Mouse (Mus musculus) limb, embryonic 13.5 days (tissue): ENCODE data around the gene Ghr. TPM values are rescaled to one million over a fixed set of nuclear protein-coding genes. Genes with fewer than 3 reads are reported as not detected.
A peak's percentile ranks its signal among the peaks of the same experiment; 100 is the strongest.

Experiments
- ATAC-seq: fragments of 200-750 bp; cut with Nextera tagmentation; 2 replicates; pipeline ENCODE4 v1.8.0; 2017; ENCODE audit warnings: low read depth, moderate number of reproducible peaks, moderate TSS enrichment; ENCODE audit not compliant: low FRiP score
- H3K27ac ChIP-seq: fragments of 300-500 bp; sonication (generic); 2 replicates; pipeline ENCODE4 v1.5.1; 2015; ENCODE audit warnings: inconsistent platforms, mild to moderate bottlenecking, moderate library complexity
- H3K27me3 ChIP-seq: fragments of 300-500 bp; sonication (generic); 2 replicates; pipeline ENCODE4 v1.6.1; 2015; ENCODE audit warnings: mild to moderate bottlenecking, inconsistent platforms
- H3K36me3 ChIP-seq: fragments of 300-500 bp; sonication (generic); 2 replicates; pipeline ENCODE4 v1.6.1; 2015; ENCODE audit warnings: inconsistent platforms, mild to moderate bottlenecking, moderate library complexity
- H3K4me1 ChIP-seq: fragments of 300-500 bp; sonication (generic); 2 replicates; pipeline ENCODE4 v1.6.1; 2015; ENCODE audit warnings: inconsistent platforms
- H3K4me2 ChIP-seq: fragments of 300-500 bp; sonication (generic); replicated peaks from 2 replicates; pipeline ENCODE4 v1.6.1; 2015; ENCODE audit warnings: inconsistent platforms, mild to moderate bottlenecking, moderate library complexity
- H3K4me3 ChIP-seq: fragments of 300-500 bp; sonication (generic); 2 replicates; pipeline ENCODE4 v1.5.1; 2015; ENCODE audit warnings: moderate library complexity, mild to moderate bottlenecking, inconsistent platforms
- H3K9ac ChIP-seq: fragments of 300-500 bp; sonication (generic); 2 replicates; pipeline ENCODE4 v1.6.1; 2015; ENCODE audit warnings: mild to moderate bottlenecking, inconsistent platforms
- H3K9me3 ChIP-seq: fragments of 300-500 bp; sonication (generic); 2 replicates; pipeline ENCODE4 v1.6.1; 2016; ENCODE audit warnings: inconsistent platforms
- WGBS: fragments of 180-500 bp; shearing (Covaris S2); methylation state at CpG from one replicate; pipeline ENCODE4 v1.1.7; 2015; 5-methylcytosine and 5-hydroxymethylcytosine counted together
- polyA plus RNA-seq: library from polyadenylated mRNA; unstranded; fragments of >200 nt; fragmentation: Nextera tagmentation; extraction: Ambion mirVana; gene quantifications from 2 replicates; pipeline ENCODE4 v1.2.1, GENCODE M21; 2015

The Ghr gene
- polyA plus RNA-seq, 1 experiment from 2014 or later = 68.5 TPM

GRCm38 (mm10) chr15:3434461-3434860, 148.8 kb downstream of the Ghr start:
- no peak for ATAC-seq
- no peaks in the 10 kb centered on the region for H3K27me3 ChIP-seq
- no peak overlapping the region for H3K4me3 ChIP-seq
- no peak overlapping the region for H3K27ac ChIP-seq
- H3K4me2 ChIP-seq = no peak overlapping the region
- H3K9ac ChIP-seq = no peak overlapping the region
- H3K4me1 ChIP-seq = peaks cover 5% of the 10 kb centered on the region; the same call in 1 of the 2 replicates
- no peaks in the 10 kb centered on the region for H3K9me3 ChIP-seq
- 90% methylated on average over 3 of the region's 3 CpGs for WGBS
- H3K36me3 ChIP-seq = no peaks in the 10 kb centered on the region

- peak; percentile 71; the same call in 1 of the 2 replicates for ATAC-seq
- WGBS = 67% methylated on average over 7 of the region's 7 CpGs
Observed at GRCm38 (mm10) chr15:3433281-3433680, 150.0 kb downstream of the Ghr start.

GRCm38 (mm10) chr15:3432823-3433222, 150.5 kb downstream of the Ghr start:
- no peak overlapping the region for H3K4me3 ChIP-seq
- no peaks in the 10 kb centered on the region for H3K36me3 ChIP-seq
- 92% methylated on average over 1 of the region's 1 CpGs for WGBS
- ATAC-seq = no peak
- peaks cover 5% of the 10 kb centered on the region; the same call in 1 of the 2 replicates for H3K4me1 ChIP-seq
- no peak overlapping the region for H3K9ac ChIP-seq
- no peak overlapping the region for H3K4me2 ChIP-seq
- no peak overlapping the region for H3K27ac ChIP-seq
- H3K9me3 ChIP-seq = no peaks in the 10 kb centered on the region
- H3K27me3 ChIP-seq = no peaks in the 10 kb centered on the region

More at GRCm38 (mm10) chr15:3433281-3433680, 150.0 kb downstream of the Ghr start:
- Histone ChIP-seq H3K36me3 (no peaks in the 10 kb centered on the region), H3K9ac (no peak overlapping the region), H3K4me2 (no peak overlapping the region), H3K9me3 (no peaks in the 10 kb centered on the region), H3K27ac (no peak overlapping the region), H3K27me3 (no peaks in the 10 kb centered on the region), H3K4me3 (no peak overlapping the region), H3K4me1 (peaks cover 5% of the 10 kb centered on the region; the same call in 1 of the 2 replicates)

- no peak for ATAC-seq
- H3K9me3 ChIP-seq = no peaks in the 10 kb centered on the region
- peaks cover 20% of the 10 kb centered on the region for H3K4me1 ChIP-seq
- no peak overlapping the region for H3K27ac ChIP-seq
- H3K4me2 ChIP-seq = no peak overlapping the region
- no peak overlapping the region for H3K4me3 ChIP-seq
- H3K27me3 ChIP-seq = no peaks in the 10 kb centered on the region
- no peak overlapping the region for H3K9ac ChIP-seq
- H3K36me3 ChIP-seq = no peaks in the 10 kb centered on the region
Observed at GRCm38 (mm10) chr15:3429417-3429816, 153.9 kb downstream of the Ghr start.

- Histone ChIP-seq H3K36me3 (no peaks in the 10 kb centered on the region), H3K27me3 (no peaks in the 10 kb centered on the region), H3K27ac (no peak overlapping the region), H3K4me3 (no peak overlapping the region), H3K9me3 (no peaks in the 10 kb centered on the region), H3K4me1 (peaks cover 20% of the 10 kb centered on the region), H3K4me2 (no peak overlapping the region), H3K9ac (no peak overlapping the region)
- ATAC-seq = no peak
- WGBS = 85% methylated on average over 5 of the region's 5 CpGs
Observed at GRCm38 (mm10) chr15:3429001-3429400, 154.3 kb downstream of the Ghr start.

GRCm38 (mm10) chr15:3426401-3426800, 156.9 kb downstream of the Ghr start:
- WGBS = 13% methylated on average over 4 of the region's 4 CpGs
- ATAC-seq = no peak

GRCm38 (mm10) chr15:3423177-3423576, 160.1 kb downstream of the Ghr start:
- H3K4me2 ChIP-seq = no peak overlapping the region
- no peak overlapping the region for H3K4me3 ChIP-seq
- ATAC-seq = peak; percentile 75
- no peaks in the 10 kb centered on the region for H3K9me3 ChIP-seq
- no peaks in the 10 kb centered on the region for H3K27me3 ChIP-seq
- H3K4me1 ChIP-seq = peaks cover 26% of the 10 kb centered on the region
- H3K9ac ChIP-seq = no peak overlapping the region
- WGBS = 47% methylated on average over 4 of the region's 4 CpGs
- H3K36me3 ChIP-seq = no peaks in the 10 kb centered on the region
- no peak overlapping the region for H3K27ac ChIP-seq

More at GRCm38 (mm10) chr15:3426401-3426800, 156.9 kb downstream of the Ghr start:
- Histone ChIP-seq H3K4me1 (peaks cover 26% of the 10 kb centered on the region), H3K9me3 (no peaks in the 10 kb centered on the region), H3K36me3 (no peaks in the 10 kb centered on the region), H3K4me2 (no peak overlapping the region), H3K9ac (no peak overlapping the region), H3K27ac (no peak overlapping the region; the same call in 1 of the 2 replicates), H3K4me3 (no peak overlapping the region), H3K27me3 (no peaks in the 10 kb centered on the region)

GRCm38 (mm10) chr15:3417699-3418098, 165.6 kb downstream of the Ghr start:
- Histone ChIP-seq H3K27ac (no peak overlapping the region), H3K4me1 (no peaks in the 10 kb centered on the region), H3K9me3 (no peaks in the 10 kb centered on the region), H3K9ac (no peak overlapping the region), H3K4me2 (no peak overlapping the region), H3K36me3 (no peaks in the 10 kb centered on the region), H3K27me3 (no peaks in the 10 kb centered on the region), H3K4me3 (no peak overlapping the region)
- WGBS = 88% methylated on average over 3 of the region's 3 CpGs
- no peak for ATAC-seq

- Histone ChIP-seq H3K4me1 (no peaks in the 10 kb centered on the region), H3K9ac (no peak overlapping the region), H3K4me2 (no peak overlapping the region), H3K36me3 (no peaks in the 10 kb centered on the region), H3K27me3 (no peaks in the 10 kb centered on the region), H3K27ac (no peak overlapping the region), H3K4me3 (no peak overlapping the region), H3K9me3 (no peaks in the 10 kb centered on the region)
- no peak for ATAC-seq
- 90% methylated on average over 3 of the region's 3 CpGs for WGBS
Observed at GRCm38 (mm10) chr15:3413103-3413502, 170.2 kb downstream of the Ghr start.

GRCm38 (mm10) chr15:3408478-3408877, 174.8 kb downstream of the Ghr start:
- no peaks in the 10 kb centered on the region for H3K27me3 ChIP-seq
- no peaks in the 10 kb centered on the region for H3K36me3 ChIP-seq
- 68% methylated on average over 4 of the region's 4 CpGs for WGBS
- no peaks in the 10 kb centered on the region for H3K9me3 ChIP-seq
- no peak for ATAC-seq
- no peak overlapping the region for H3K4me3 ChIP-seq
- H3K27ac ChIP-seq = no peak overlapping the region
- no peak overlapping the region for H3K9ac ChIP-seq
- H3K4me2 ChIP-seq = no peak overlapping the region
- H3K4me1 ChIP-seq = no peaks in the 10 kb centered on the region

- Histone ChIP-seq H3K4me2 (no peak overlapping the region), H3K36me3 (no peaks in the 10 kb centered on the region), H3K27me3 (no peaks in the 10 kb centered on the region), H3K4me1 (peaks cover 37% of the 10 kb centered on the region), H3K9ac (no peak overlapping the region), H3K27ac (peak overlapping the region; percentile 55), H3K4me3 (no peak overlapping the region), H3K9me3 (no peaks in the 10 kb centered on the region)
- ATAC-seq = peak; percentile 77
Observed at GRCm38 (mm10) chr15:3399196-3399595, 184.1 kb downstream of the Ghr start.

GRCm38 (mm10) chr15:3397369-3398100, 185.8 kb downstream of the Ghr start:
- H3K4me2 ChIP-seq = no peak overlapping the region
- 82% methylated on average over 3 of the region's 3 CpGs for whole genome bisulfite sequencing
- H3K27me3 ChIP-seq = no peaks in the 10 kb centered on the region
- H3K9ac ChIP-seq = no peak overlapping the region
- peaks cover 35% of the 10 kb centered on the region for H3K4me1 ChIP-seq
- H3K36me3 ChIP-seq = no peaks in the 10 kb centered on the region
- no peak overlapping the region for H3K27ac ChIP-seq
- no peak overlapping the region for H3K4me3 ChIP-seq
- no peaks in the 10 kb centered on the region for H3K9me3 ChIP-seq
- ATAC-seq = no peak

GRCm38 (mm10) chr15:3396149-3396548, 187.1 kb downstream of the Ghr start:
- no peak overlapping the region for H3K4me3 ChIP-seq
- H3K4me1 ChIP-seq = peaks cover 35% of the 10 kb centered on the region
- no peaks in the 10 kb centered on the region for H3K36me3 ChIP-seq
- H3K9ac ChIP-seq = no peak overlapping the region
- ATAC-seq = no peak
- H3K4me2 ChIP-seq = no peak overlapping the region
- no peaks in the 10 kb centered on the region for H3K27me3 ChIP-seq
- no peaks in the 10 kb centered on the region for H3K9me3 ChIP-seq
- no peak overlapping the region for H3K27ac ChIP-seq
- 76% methylated on average over 2 of the region's 2 CpGs for WGBS
